Mouse (Mus musculus): Measurements from ENCODE around the gene Ifi205.

Ifi205 gene

GRCm38 (mm10) chr1:173973111-173973510, 58.5 kb downstream of the Ifi205 start:
- peak; percentile 14 to 49 for DNase-seq (ENCODE audit: low spot score in 2 of 2)
